Mouse (Mus musculus) CD4-positive, CD25-positive, alpha-beta regulatory T cell, adult 2 months (primary cell): ENCODE measurements around the gene Hist1h4i.

Experiments used
- DNase-seq: peaks from one replicate; pipeline ENCODE4 v3.0.0-alpha.2; 2012; ENCODE audit warnings: low read depth, low spot score

Hist1h4i gene

GRCm38 (mm10) chr13:22036986-22037385 lies 4.2 kb downstream of the Hist1h4i start:
- no peak for DNase-seq

- no peak for DNase-seq
These were observed 4.8 kb downstream of the Hist1h4i start for GRCm38 (mm10) chr13:22036149-22036956.

GRCm38 (mm10) chr13:22035267-22036148 lies 5.7 kb downstream of the Hist1h4i start, which contains the start of the genes Hist1h2ah and Hist1h2bk:
Gene Hist1h2ah (minus strand): TSS chr13:22035568.
Gene Hist1h2bk (plus strand): TSS chr13:22035870.
- peak; percentile 89 for DNase-seq

- DNase-seq, result no peak
These were observed 6.5 kb downstream of the Hist1h4i start for GRCm38 (mm10) chr13:22034443-22035266.

- no peak for DNase-seq
These were observed 7.3 kb downstream of the Hist1h4i start for GRCm38 (mm10) chr13:22033741-22034442.

GRCm38 (mm10) chr13:22030493-22030892 lies 10.7 kb downstream of the Hist1h4i start:
- peak; percentile 78 for DNase-seq

- DNase-seq, result no peak
These were observed 11.2 kb downstream of the Hist1h4i start for GRCm38 (mm10) chr13:22029928-22030327.

GRCm38 (mm10) chr13:22028673-22029460 lies 12.3 kb downstream of the Hist1h4i start:
- DNase-seq, result peak; percentile 93

- DNase-seq, result peak; percentile 87
These were observed 14.8 kb downstream of the Hist1h4i start for GRCm38 (mm10) chr13:22026058-22027031.

GRCm38 (mm10) chr13:22022241-22022640 lies 18.9 kb downstream of the Hist1h4i start:
- DNase-seq, result peak; percentile 85

GRCm38 (mm10) chr13:22021581-22021980 lies 19.6 kb downstream of the Hist1h4i start:
- DNase-seq, result peak; percentile 27

- peak; percentile 56 for DNase-seq
These were observed 20.2 kb downstream of the Hist1h4i start for GRCm38 (mm10) chr13:22020901-22021339.

- peak; percentile 59 for DNase-seq
These were observed 21.0 kb downstream of the Hist1h4i start for GRCm38 (mm10) chr13:22019934-22020835.

- DNase-seq, result peak; percentile 93
These were observed 25.4 kb downstream of the Hist1h4i start for GRCm38 (mm10) chr13:22015479-22016450.

- no peak for DNase-seq
These were observed 26.7 kb downstream of the Hist1h4i start for GRCm38 (mm10) chr13:22014411-22014845.

GRCm38 (mm10) chr13:22013716-22014115 lies 27.4 kb downstream of the Hist1h4i start:
- DNase-seq, result no peak
